Mouse (Mus musculus) right cerebral cortex, postnatal 36 days (tissue): Measurements from ENCODE around the gene Ccdc6.

Experiments used
- DNase-seq, 2 experiments: peaks; one replicate each; pipeline ENCODE4 v3.0.0; 2022; ENCODE audit warnings: low spot score in 2 of 2, mixed read lengths in 1 of 2

The Ccdc6 gene

GRCm38 (mm10) chr10:70096366-70097188 lies at the start of gene Ccdc6:
TSS of gene Ccdc6 (plus strand) at chr10:70097121.
- DNase-seq, result peak; percentile 59 to 68

GRCm38 (mm10) chr10:70049771-70050170 lies 47.1 kb upstream of the Ccdc6 start:
- DNase-seq, result no peak

GRCm38 (mm10) chr10:70055291-70055690 lies 41.6 kb upstream of the Ccdc6 start:
- DNase-seq, result no peak

- no peak for DNase-seq
Measured at GRCm38 (mm10) chr10:70057064-70057463, 39.9 kb upstream of the Ccdc6 start.

GRCm38 (mm10) chr10:70060021-70060688 lies 36.8 kb upstream of the Ccdc6 start:
- DNase-seq, result peak in 1 of 2 experiments; percentile 32

- DNase-seq, result no peak
Measured at GRCm38 (mm10) chr10:70060689-70061081, 36.2 kb upstream of the Ccdc6 start.

- no peak for DNase-seq
Measured at GRCm38 (mm10) chr10:70063881-70064555, 32.9 kb upstream of the Ccdc6 start.

GRCm38 (mm10) chr10:70065191-70065590 lies 31.7 kb upstream of the Ccdc6 start:
- DNase-seq, result no peak

GRCm38 (mm10) chr10:70066497-70067168 lies 30.3 kb upstream of the Ccdc6 start:
- DNase-seq, result no peak

GRCm38 (mm10) chr10:70067169-70068115 lies 29.5 kb upstream of the Ccdc6 start:
- no peak for DNase-seq

GRCm38 (mm10) chr10:70069321-70069720 lies 27.6 kb upstream of the Ccdc6 start:
- DNase-seq, result no peak

- peak; percentile 48 to 68 for DNase-seq
Measured at GRCm38 (mm10) chr10:70071334-70071733, 25.6 kb upstream of the Ccdc6 start.

GRCm38 (mm10) chr10:70077452-70077851 lies 19.5 kb upstream of the Ccdc6 start:
- DNase-seq, result peak in 1 of 2 experiments; percentile 30

GRCm38 (mm10) chr10:70080908-70081307 lies 16.0 kb upstream of the Ccdc6 start:
- DNase-seq, result no peak

GRCm38 (mm10) chr10:70081564-70082175 lies 15.3 kb upstream of the Ccdc6 start:
- no peak for DNase-seq

- DNase-seq, result no peak
Measured at GRCm38 (mm10) chr10:70083241-70083640, 13.7 kb upstream of the Ccdc6 start.

GRCm38 (mm10) chr10:70085256-70085961 lies 11.5 kb upstream of the Ccdc6 start:
- DNase-seq, result no peak

GRCm38 (mm10) chr10:70088788-70089187 lies 8.1 kb upstream of the Ccdc6 start:
- no peak for DNase-seq

GRCm38 (mm10) chr10:70091876-70092462 lies 5.0 kb upstream of the Ccdc6 start:
- DNase-seq, result no peak
